Mouse (Mus musculus) spleen, adult 2 months (tissue): ENCODE measurements around the gene Gng8. TPM values are rescaled to one million over a fixed set of nuclear protein-coding genes. Genes with fewer than 3 reads are reported as not detected.

Experiments used
- DNase-seq, 2 experiments: peaks; one replicate each; pipeline versions ENCODE4 v3.0.0 to v3.0.0-alpha.2; 2012 to 2021; ENCODE audit warnings: low spot score in 2 of 2, low read depth in 1 of 2
- H3K27ac ChIP-seq: fragments of 200-500 bp; 2 replicates; pipeline ENCODE4 v1.5.1; 2012; ENCODE audit warnings: low read length, inconsistent platforms; ENCODE audit not compliant: insufficient read depth
- H3K27me3 ChIP-seq: fragments of 200-500 bp; 2 replicates; pipeline ENCODE4 v1.6.1; 2012; ENCODE audit warnings: mild to moderate bottlenecking, moderate library complexity, low read length, inconsistent platforms; ENCODE audit not compliant: control insufficient read depth, insufficient read depth
- H3K36me3 ChIP-seq: fragments of 200-500 bp; 2 replicates; pipeline ENCODE4 v1.6.1; 2012; ENCODE audit warnings: mild to moderate bottlenecking, low read length, inconsistent platforms; ENCODE audit not compliant: control insufficient read depth, insufficient read depth
- H3K4me1 ChIP-seq: fragments of 200-500 bp; 2 replicates; pipeline ENCODE4 v1.6.1; 2011; ENCODE audit warnings: inconsistent platforms; ENCODE audit not compliant: control insufficient read depth, insufficient read depth, insufficient read length
- H3K4me3 ChIP-seq: fragments of 200-500 bp; 2 replicates; pipeline ENCODE4 v1.5.1; 2011; ENCODE audit warnings: mild to moderate bottlenecking, inconsistent platforms; ENCODE audit not compliant: insufficient read depth, insufficient read length; ENCODE audit errors: extremely low read depth
- CTCF ChIP-seq: fragments of 200-500 bp; IDR thresholded peaks from 2 replicates; pipeline ENCODE4 v1.5.1; 2011; ENCODE audit warnings: mild to moderate bottlenecking, inconsistent platforms; ENCODE audit not compliant: insufficient read depth, insufficient read length, insufficient replicate concordance; ENCODE audit errors: extremely low read depth
- POLR2A ChIP-seq: fragments of 200-500 bp; IDR thresholded peaks from 2 replicates; pipeline ENCODE4 v1.6.1; 2011; ENCODE audit warnings: low read depth, low read length, inconsistent platforms
- WGBS: fragments of 180-500 bp; shearing (Covaris S2); methylation state at CpG from one replicate; pipeline ENCODE4 v1.1.7; 2018; 5-methylcytosine and 5-hydroxymethylcytosine counted together
- polyA plus RNA-seq: library from polyadenylated mRNA; depleted of rRNA; stranded (reverse); fragments of >200 nt; gene quantifications from 2 replicates; pipeline ENCODE4 v1.2.3, GENCODE M21; 2012

Gng8 gene
- polyA plus RNA-seq, 1 experiment, result 8.6 TPM

- H3K27ac ChIP-seq, result peak within 1 kb of the TSS; percentile 49
- 11% methylated on average over 6 of the region's 6 CpGs for WGBS
These were observed 14.7 kb downstream of the Gng8 start, which contains the start of gene Ptgir for GRCm38 (mm10) chr7:16906281-16906680. TSS of gene Ptgir (plus strand) at chr7:16906490.

GRCm38 (mm10) chr7:16906889-16907559, 15.4 kb downstream of the Gng8 start:
- WGBS, result 90% methylated on average over 41 of the region's 41 CpGs
- Histone ChIP-seq H3K27me3 (no peaks in the 10 kb centered on the region), H3K4me1 (peaks cover 16% of the 10 kb centered on the region), H3K27ac (peak overlapping the region; percentile 10; the same call in 1 of the 2 replicates), H3K4me3 (no peak overlapping the region), H3K36me3 (no peaks in the 10 kb centered on the region)
- TF ChIP-seq CTCF (no peak), POLR2A (no peak)
- no peak for DNase-seq

More at GRCm38 (mm10) chr7:16906281-16906680, 14.7 kb downstream of the Gng8 start, which contains the start of gene Ptgir:
- no peaks in the 10 kb centered on the region for H3K36me3 ChIP-seq
- H3K27me3 ChIP-seq, result no peaks in the 10 kb centered on the region
- no peak within 1 kb of the TSS for H3K4me3 ChIP-seq
- TF ChIP-seq POLR2A, result no peak
- peaks cover 17% of the 10 kb centered on the region for H3K4me1 ChIP-seq
- no peak for DNase-seq

DNA sequence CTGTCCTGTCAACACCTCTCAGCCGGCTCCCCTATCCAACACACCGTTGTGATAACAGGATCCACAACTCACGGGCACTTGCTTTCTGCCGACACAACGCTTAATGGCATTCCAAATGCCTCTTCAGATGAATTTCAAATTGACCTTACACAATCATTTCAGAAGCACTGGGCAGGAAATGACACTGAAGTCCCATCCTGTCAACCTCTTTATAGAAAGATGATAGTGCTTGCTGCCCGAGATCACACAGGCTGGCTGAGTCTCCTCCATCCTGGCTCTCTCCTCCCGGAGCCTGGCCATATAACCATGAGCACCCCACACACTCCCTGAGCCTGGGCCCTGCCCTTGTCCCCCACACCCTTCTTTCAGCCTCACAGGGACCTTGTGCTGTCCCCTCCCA, 16.3 kb downstream of the Gng8 start:
- peaks cover 14% of the 10 kb centered on the region for H3K4me1 ChIP-seq
- peak overlapping the region; percentile 23; the same call in 1 of the 2 replicates for H3K4me3 ChIP-seq
- no peak for DNase-seq
- TF ChIP-seq POLR2A, result no peak
- TF ChIP-seq CTCF, result no peak
- H3K27me3 ChIP-seq, result no peaks in the 10 kb centered on the region
- H3K36me3 ChIP-seq, result no peaks in the 10 kb centered on the region
- peak overlapping the region; percentile 5; the same call in 1 of the 2 replicates for H3K27ac ChIP-seq
- WGBS, result 53% methylated on average over 7 of the region's 7 CpGs

DNA sequence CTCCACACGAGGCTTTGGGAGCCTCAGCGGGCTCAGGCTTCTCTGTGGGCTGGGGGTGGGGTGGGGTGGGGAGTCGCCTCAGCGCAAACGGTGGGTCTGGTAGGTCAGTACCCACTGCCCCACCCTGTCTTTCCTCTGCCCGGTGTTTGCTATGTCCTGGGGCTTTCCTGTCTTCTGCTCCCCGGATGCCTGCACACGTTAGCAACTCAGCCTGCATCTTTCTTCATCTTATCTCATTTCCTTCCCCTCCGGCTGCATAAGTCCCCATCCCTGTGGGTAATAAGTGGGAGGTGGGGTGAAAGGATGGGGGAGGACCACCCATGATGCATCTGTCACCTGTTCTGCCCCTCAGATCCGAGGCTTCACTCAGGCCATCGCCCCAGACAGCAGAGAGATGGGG, 16.8 kb downstream of the Gng8 start:
- H3K27me3 ChIP-seq, result no peaks in the 10 kb centered on the region
- H3K4me3 ChIP-seq, result no peak overlapping the region
- peaks cover 14% of the 10 kb centered on the region for H3K4me1 ChIP-seq
- no peak for TF ChIP-seq POLR2A
- no peak for TF ChIP-seq CTCF
- no peak overlapping the region for H3K27ac ChIP-seq
- WGBS, result 10% methylated on average over 11 of the region's 11 CpGs
- no peak for DNase-seq
- H3K36me3 ChIP-seq, result no peaks in the 10 kb centered on the region

- TF ChIP-seq POLR2A (no peak), CTCF (no peak)
- H3K27ac ChIP-seq, result no peak overlapping the region
- no peaks in the 10 kb centered on the region for H3K27me3 ChIP-seq
- WGBS, result 45% methylated on average over 11 of the region's 11 CpGs
- H3K36me3 ChIP-seq, result no peaks in the 10 kb centered on the region
- DNase-seq, result no peak
- H3K4me3 ChIP-seq, result no peak overlapping the region
- H3K4me1 ChIP-seq, result peaks cover 14% of the 10 kb centered on the region
These were observed 17.3 kb downstream of the Gng8 start for GRCm38 (mm10) chr7:16908859-16909258.

- no peaks in the 10 kb centered on the region for H3K27me3 ChIP-seq
- H3K4me1 ChIP-seq, result peaks cover 14% of the 10 kb centered on the region
- TF ChIP-seq CTCF, result no peak
- TF ChIP-seq POLR2A, result no peak
- no peak overlapping the region for H3K4me3 ChIP-seq
- DNase-seq, result no peak
- WGBS, result 24% methylated on average over 10 of the region's 10 CpGs
- no peak overlapping the region for H3K27ac ChIP-seq
- 0 out of 2 replicates have a peak, but pooled peaks cover 3% of the 10 kb centered on the region for H3K36me3 ChIP-seq
These were observed 18.3 kb downstream of the Gng8 start for GRCm38 (mm10) chr7:16909909-16910308.

- TF ChIP-seq POLR2A (no peak), CTCF (no peak)
- no peak overlapping the region for H3K4me3 ChIP-seq
- no peak overlapping the region for H3K27ac ChIP-seq
- WGBS, result 95% methylated on average over 3 of the region's 3 CpGs
- no peaks in the 10 kb centered on the region for H3K27me3 ChIP-seq
- peaks cover 17% of the 10 kb centered on the region for H3K36me3 ChIP-seq
- H3K4me1 ChIP-seq, result peaks cover 4% of the 10 kb centered on the region
- DNase-seq, result no peak
These were observed 20.3 kb downstream of the Gng8 start for GRCm38 (mm10) chr7:16911904-16912303.
